Mouse (Mus musculus) CH12.LX (cell line): ENCODE measurements around the gene Atp2b2. TPM values are rescaled to one million over a fixed set of nuclear protein-coding genes. Genes with fewer than 3 reads are reported as not detected.

Experiments used
- DNase-seq: peaks from one replicate; pipeline ENCODE4 v3.0.0-alpha.2; 2013; ENCODE audit errors: extremely low read depth
- H3K27ac ChIP-seq: 2 replicates; pipeline ENCODE4 v1.5.1; 2012; ENCODE audit warnings: low read depth, mild to moderate bottlenecking, control low read depth, moderate library complexity; ENCODE audit not compliant: insufficient read depth
- H3K27me3 ChIP-seq: replicated peaks from 2 replicates; pipeline ENCODE3; 2012; ENCODE audit warnings: inconsistent platforms
- H3K36me3 ChIP-seq, 2 experiments: replicated peaks in 1 of 2; 2 replicates each; pipeline versions ENCODE3 to v1.6.1; 2012; ENCODE audit warnings: inconsistent platforms in 1 of 2, low read length in 1 of 2, mild to moderate bottlenecking in 1 of 2, mixed read lengths in 1 of 2, moderate library complexity in 1 of 2; ENCODE audit not compliant: control insufficient read depth in 1 of 2, insufficient read depth in 1 of 2
- H3K4me1 ChIP-seq, 2 experiments: 2 replicates each; pipeline ENCODE4 v1.6.1; 2012; ENCODE audit warnings: inconsistent platforms in 1 of 2, moderate library complexity in 1 of 2; ENCODE audit not compliant: insufficient read depth in 2 of 2, control insufficient read depth in 1 of 2
- H3K4me2 ChIP-seq: 2 replicates; pipeline ENCODE4 v1.6.1; 2012; ENCODE audit warnings: low read depth, mild to moderate bottlenecking, control low read depth; ENCODE audit not compliant: poor library complexity, insufficient read depth, severe bottlenecking
- H3K4me3 ChIP-seq, 3 experiments: fragments of 150-350 bp in 1 of 3; sonication (generic) in 1 of 3; replicated peaks in 1 of 3; 2 replicates each; pipeline versions ENCODE3 to v1.5.1; 2011 to 2012; ENCODE audit warnings: low read depth in 2 of 3, low read length in 2 of 3, mild to moderate bottlenecking in 2 of 3, moderate library complexity in 2 of 3, control low read depth in 1 of 3, improper control_type of control experiment in 1 of 3, inconsistent platforms in 1 of 3, mixed read lengths in 1 of 3; ENCODE audit not compliant: poor library complexity in 1 of 3
- H3K79me2 ChIP-seq: replicated peaks from 2 replicates; pipeline ENCODE4 v1.6.1; 2012; ENCODE audit warnings: mild to moderate bottlenecking, moderate library complexity; ENCODE audit not compliant: control insufficient read depth, poor library complexity, insufficient read depth, severe bottlenecking; ENCODE audit errors: extremely low read depth
- H3K9ac ChIP-seq: 2 replicates; pipeline ENCODE4 v1.6.1; 2012; ENCODE audit warnings: low read depth, mild to moderate bottlenecking, control low read depth, moderate library complexity; ENCODE audit not compliant: insufficient read depth
- H3K9me3 ChIP-seq: replicated peaks from 2 replicates; pipeline ENCODE3; 2012; ENCODE audit warnings: low read length, inconsistent platforms, mixed read lengths
- BHLHE40 ChIP-seq: IDR thresholded peaks from 2 replicates; pipeline ENCODE4 v1.6.1; 2011; ENCODE audit warnings: mild to moderate bottlenecking, low read depth, low read length, improper control_type of control experiment
- CHD1 ChIP-seq: IDR thresholded peaks from 2 replicates; pipeline ENCODE4 v1.6.1; 2012; ENCODE audit warnings: low read depth, low read length, improper control_type of control experiment, inconsistent platforms
- CHD2 ChIP-seq: IDR thresholded peaks from 2 replicates; pipeline ENCODE4 v1.6.1; 2011; ENCODE audit warnings: low read length, improper control_type of control experiment
- CTCF ChIP-seq, 2 experiments: IDR thresholded peaks in 1 of 2; conservative IDR thresholded peaks in 1 of 2; 2 replicates each; pipeline ENCODE4 v1.5.1; 2011 to 2012; ENCODE audit warnings: low read depth in 2 of 2, low read length in 2 of 2, improper control_type of control experiment in 1 of 2, inconsistent platforms in 1 of 2, mild to moderate bottlenecking in 1 of 2, moderate library complexity in 1 of 2
- E2F4 ChIP-seq: IDR thresholded peaks from 2 replicates; pipeline ENCODE4 v1.6.1; 2011; ENCODE audit warnings: low read depth, low read length, improper control_type of control experiment; ENCODE audit not compliant: insufficient replicate concordance
- ELF1 ChIP-seq: IDR thresholded peaks from 2 replicates; pipeline ENCODE4 v1.6.1; 2014; ENCODE audit warnings: low read depth, mild to moderate bottlenecking, inconsistent platforms, low read length, improper control_type of control experiment
- EP300 ChIP-seq: IDR thresholded peaks from 2 replicates; pipeline ENCODE4 v1.6.1; 2011; ENCODE audit warnings: low read length, improper control_type of control experiment
- ETS1 ChIP-seq: conservative IDR thresholded peaks from 2 replicates; pipeline ENCODE4 v1.6.1; 2012; ENCODE audit warnings: low read depth, mild to moderate bottlenecking, inconsistent platforms, low read length, improper control_type of control experiment, moderate library complexity
- HCFC1 ChIP-seq: IDR thresholded peaks from 2 replicates; pipeline ENCODE4 v1.6.1; 2012; ENCODE audit warnings: low read depth, mild to moderate bottlenecking, inconsistent platforms, low read length, improper control_type of control experiment
- JUN ChIP-seq: IDR thresholded peaks from 2 replicates; pipeline ENCODE4 v1.6.1; 2011; ENCODE audit warnings: low read depth, mild to moderate bottlenecking, low read length, improper control_type of control experiment, moderate library complexity; ENCODE audit not compliant: insufficient read depth
- KAT2A ChIP-seq: IDR thresholded peaks from 2 replicates; pipeline ENCODE4 v1.6.1; 2012; ENCODE audit warnings: low read length, improper control_type of control experiment, inconsistent platforms; ENCODE audit not compliant: insufficient replicate concordance
- MAX ChIP-seq: IDR thresholded peaks from 2 replicates; pipeline ENCODE4 v1.6.1; 2011; ENCODE audit warnings: low read length, improper control_type of control experiment
- MAZ ChIP-seq: IDR thresholded peaks from 2 replicates; pipeline ENCODE4 v1.6.1; 2012; ENCODE audit warnings: low read depth, mild to moderate bottlenecking, inconsistent platforms, low read length, improper control_type of control experiment, moderate library complexity
- NELFE ChIP-seq: IDR thresholded peaks from 2 replicates; pipeline ENCODE4 v1.6.1; 2011; ENCODE audit warnings: low read depth, low read length, improper control_type of control experiment
- NRF1 ChIP-seq: IDR thresholded peaks from 2 replicates; pipeline ENCODE4 v1.6.1; 2014; ENCODE audit warnings: low read depth, mild to moderate bottlenecking, inconsistent platforms, low read length, improper control_type of control experiment, moderate library complexity
- POLR2AphosphoS2 ChIP-seq: IDR thresholded peaks from 2 replicates; pipeline ENCODE4 v1.6.1; 2011; ENCODE audit warnings: low read depth, low read length, improper control_type of control experiment
- SIN3A ChIP-seq: IDR thresholded peaks from 2 replicates; pipeline ENCODE4 v1.6.1; 2012; ENCODE audit warnings: low read length, improper control_type of control experiment, inconsistent platforms
- SMC3 ChIP-seq: IDR thresholded peaks from 2 replicates; pipeline ENCODE4 v1.6.1; 2011; ENCODE audit warnings: low read depth, low read length, improper control_type of control experiment
- TBP ChIP-seq: conservative IDR thresholded peaks from 2 replicates; pipeline ENCODE4 v1.6.1; 2011; ENCODE audit warnings: low read depth, low read length, improper control_type of control experiment
- TCF12 ChIP-seq: IDR thresholded peaks from 2 replicates; pipeline ENCODE4 v1.6.1; 2014; ENCODE audit warnings: low read depth, mild to moderate bottlenecking, inconsistent platforms, low read length, improper control_type of control experiment
- ZC3H11A ChIP-seq: IDR thresholded peaks from 2 replicates; pipeline ENCODE4 v1.6.1; 2012; ENCODE audit warnings: low read depth, mild to moderate bottlenecking, inconsistent platforms, low read length, improper control_type of control experiment
- ZKSCAN1 ChIP-seq: IDR thresholded peaks from 2 replicates; pipeline ENCODE4 v1.6.1; 2012; ENCODE audit warnings: low read depth, inconsistent platforms, low read length, improper control_type of control experiment, borderline replicate concordance
- ZMIZ1 ChIP-seq: IDR thresholded peaks from 2 replicates; pipeline ENCODE4 v1.6.1; 2012; ENCODE audit warnings: low read depth, mild to moderate bottlenecking, inconsistent platforms, low read length, improper control_type of control experiment
- ZNF384 ChIP-seq: IDR thresholded peaks from 2 replicates; pipeline ENCODE4 v1.6.1; 2012; ENCODE audit warnings: low read depth, low read length, improper control_type of control experiment, inconsistent platforms
- dilution Hi-C: fragments of 300-500 bp; cut with MboI; formaldehyde crosslinking; loops from 2 replicates; pipeline ENCODE4 v1.14.3; 2020; ENCODE audit warnings: low sequenced_read_pairs; ENCODE audit not compliant: extremely low pct_unique_long_range_greater_than_20kb, extremely low pct_ligation_motif_present
- in situ Hi-C: fragments of 300-500 bp; cut with MboI; formaldehyde crosslinking; loops from 3 replicates; pipeline ENCODE4 v1.14.3; 2019; ENCODE audit warnings: low sequenced_read_pairs, low pct_ligation_motif_present, low pct_unique_long_range_greater_than_20kb, mixed read lengths
- polyA plus RNA-seq: library from polyadenylated mRNA; unstranded; fragments of >175 nt; gene quantifications from 2 replicates; pipeline ENCODE4 v1.2.1, GENCODE M21; 2012; ENCODE audit warnings: low read depth; ENCODE audit not compliant: insufficient read length
- total RNA-seq, 2 experiments: library from RNA; depleted of rRNA; stranded (reverse); fragments of 300-350 nt in 1 of 2; fragments of >200 nt in 1 of 2; gene quantifications; 2 replicates each; pipeline ENCODE4 v1.2.3; 2012 to 2014

The Atp2b2 gene
- total and polyA plus RNA-seq, 3 experiments: not detected

GRCm38 (mm10) chr6:114011976-114012375, 30.4 kb downstream of the Atp2b2 start:
- Histone ChIP-seq H3K4me2 (no peak overlapping the region), H3K27me3 (peaks cover 78% of the 10 kb centered on the region), H3K4me1 (no peaks in the 10 kb centered on the region), H3K9me3 (no peaks in the 10 kb centered on the region), H3K27ac (no peak overlapping the region), H3K4me3 (no peak overlapping the region), H3K79me2 (no peaks in the 10 kb centered on the region), H3K9ac (no peak overlapping the region), H3K36me3 (no peaks in the 10 kb centered on the region)
- dilution Hi-C loops: no loop called here
- TF ChIP-seq NELFE (no peak), JUN (no peak), ZC3H11A (no peak), NRF1 (no peak), TCF12 (no peak), E2F4 (no peak)
- no peak for DNase-seq
- in situ Hi-C loops: no loop called here

- Histone ChIP-seq H3K4me1 (peaks cover 0 to 2% of the 10 kb centered on the region in 2 experiments; a peak in 1 of 4 replicates), H3K27me3 (peaks cover 84% of the 10 kb centered on the region), H3K4me3 (no peak overlapping the region), H3K79me2 (no peaks in the 10 kb centered on the region), H3K9me3 (peaks cover 9% of the 10 kb centered on the region), H3K4me2 (no peak overlapping the region), H3K36me3 (no peaks in the 10 kb centered on the region), H3K9ac (no peak overlapping the region), H3K27ac (no peak overlapping the region)
- DNase-seq: no peak
- TF ChIP-seq KAT2A (no peak), ZKSCAN1 (no peak), MAZ (no peak), JUN (no peak), TBP (no peak), E2F4 (no peak), BHLHE40 (no peak), SMC3 (no peak), ETS1 (no peak), MAX (no peak)
- dilution Hi-C loops (no loop called here), in situ Hi-C loops (no loop called here)
Measured at GRCm38 (mm10) chr6:114003796-114004195, 38.6 kb downstream of the Atp2b2 start.

- Histone ChIP-seq H3K4me1 (peaks cover 0 to 2% of the 10 kb centered on the region in 2 experiments; a peak in 1 of 4 replicates), H3K27me3 (peaks cover 79% of the 10 kb centered on the region), H3K4me3 (no peak overlapping the region), H3K79me2 (no peaks in the 10 kb centered on the region), H3K4me2 (no peak overlapping the region)
- in situ Hi-C loops: no loop called here
- DNase-seq: no peak
- dilution Hi-C loops: no loop called here
- TF ChIP-seq CHD2 (no peak), NRF1 (no peak), HCFC1 (no peak), ZMIZ1 (no peak), ETS1 (no peak), ELF1 (no peak), SIN3A (no peak), ZC3H11A (no peak), TCF12 (no peak), CHD1 (no peak), MAX (no peak), POLR2AphosphoS2 (no peak), EP300 (no peak), ZNF384 (no peak), CTCF (conservative IDR thresholded peaks at IDR 0.05 in 1 of 2, IDR thresholded peaks at IDR 0.05 in 1 of 2; ENCODE audit: low read depth in 2 of 2, low read length in 2 of 2) (no peak), MAZ (no peak), NELFE (no peak), SMC3 (no peak)
- TF ChIP-seq, all 38 proteins: peak for 0
- H3K27ac ChIP-seq: no peak overlapping the region
- H3K9ac ChIP-seq: no peak overlapping the region
- H3K9me3 ChIP-seq: peaks cover 9% of the 10 kb centered on the region
- H3K36me3 ChIP-seq: no peaks in the 10 kb centered on the region
Measured at GRCm38 (mm10) chr6:114000928-114001327, 41.5 kb downstream of the Atp2b2 start.
